Mouse (Mus musculus) cortical plate, adult 2 months (tissue): Measurements from ENCODE around the gene Lrrc8c.

Source experiments
- CTCF ChIP-seq: fragments of 200-500 bp; IDR thresholded peaks from 2 replicates; pipeline ENCODE4 v1.5.1; 2011; ENCODE audit warnings: mild to moderate bottlenecking, control low read depth, low read length; ENCODE audit not compliant: insufficient read depth; ENCODE audit errors: extremely low read depth
- POLR2A ChIP-seq: fragments of 200-500 bp; IDR thresholded peaks from 2 replicates; pipeline ENCODE4 v1.6.1; 2011; ENCODE audit warnings: mild to moderate bottlenecking, low read length, control low read depth; ENCODE audit not compliant: insufficient read depth; ENCODE audit errors: extremely low read depth

DNA sequence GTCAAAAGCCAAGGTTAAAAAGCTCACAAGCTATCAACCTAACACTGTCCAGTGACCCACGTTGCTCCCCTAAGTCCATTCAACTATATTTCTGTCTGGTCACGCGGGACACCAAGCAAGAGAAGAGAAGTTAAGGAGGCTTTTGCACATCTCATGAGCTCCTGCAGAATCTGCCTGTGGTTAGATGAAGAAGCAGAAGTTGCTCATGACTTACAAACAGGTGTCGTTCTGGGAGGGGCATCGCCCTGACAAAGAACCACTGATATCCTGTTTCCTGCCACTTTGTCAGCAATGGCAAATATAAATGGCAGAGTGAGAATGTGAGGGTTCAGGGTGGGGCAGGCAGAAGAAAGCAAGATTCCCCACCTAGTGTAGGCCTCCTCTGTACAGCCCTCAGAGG lies 123.3 kb downstream of the Lrrc8c start:
- no peak for TF ChIP-seq CTCF
- no peak for TF ChIP-seq POLR2A
